Mouse (Mus musculus) ES-Bruce4 (cell line): ENCODE data around the gene Ttc7. TPM values are rescaled to one million over a fixed set of nuclear protein-coding genes. Genes with fewer than 3 reads are reported as not detected.

Source experiments
- H3K27ac ChIP-seq: 2 replicates; pipeline ENCODE4 v1.5.1; 2012; ENCODE audit warnings: low read length, inconsistent platforms; ENCODE audit not compliant: insufficient read depth
- H3K27me3 ChIP-seq: 2 replicates; pipeline ENCODE4 v1.6.1; 2012; ENCODE audit warnings: mild to moderate bottlenecking, low read length, inconsistent platforms; ENCODE audit not compliant: control insufficient read depth, poor library complexity, insufficient read depth, severe bottlenecking
- H3K36me3 ChIP-seq: 2 replicates; pipeline ENCODE4 v1.6.1; 2012; ENCODE audit warnings: inconsistent platforms, mild to moderate bottlenecking, low read length, moderate library complexity; ENCODE audit not compliant: control insufficient read depth, poor library complexity, insufficient read depth, severe bottlenecking
- H3K4me1 ChIP-seq: one replicate; pipeline ENCODE4 v1.8.1; 2011; ENCODE audit warnings: low read length; ENCODE audit not compliant: control insufficient read depth, insufficient read depth
- H3K4me3 ChIP-seq: 2 replicates; pipeline ENCODE4 v1.5.1; 2011; ENCODE audit warnings: low read depth, mild to moderate bottlenecking, low read length
- H3K9ac ChIP-seq: 2 replicates; pipeline ENCODE4 v1.6.1; 2012; ENCODE audit warnings: low read depth, mild to moderate bottlenecking, inconsistent platforms; ENCODE audit not compliant: poor library complexity, severe bottlenecking
- H3K9me3 ChIP-seq: replicated peaks from 2 replicates; pipeline ENCODE4 v1.6.1; 2012; ENCODE audit warnings: mild to moderate bottlenecking, low read length, inconsistent platforms; ENCODE audit not compliant: control insufficient read depth, poor library complexity, insufficient read depth, severe bottlenecking
- CTCF ChIP-seq: IDR thresholded peaks from one replicate; pipeline ENCODE4 v1.8.1; 2011; ENCODE audit warnings: low read depth, low read length
- EP300 ChIP-seq: IDR thresholded peaks from 2 replicates; pipeline ENCODE4 v1.6.1; 2011; ENCODE audit warnings: low read depth, low read length; ENCODE audit not compliant: insufficient read depth
- POLR2A ChIP-seq: IDR thresholded peaks from one replicate; pipeline ENCODE4 v1.8.1; 2011; ENCODE audit warnings: low read length; ENCODE audit not compliant: insufficient read depth
- polyA plus RNA-seq: library from polyadenylated mRNA; stranded (reverse); fragments of >200 nt; gene quantifications from 2 replicates; pipeline ENCODE4 v1.2.4, GENCODE M21; 2011; ENCODE audit warnings: low read depth; ENCODE audit not compliant: missing spikeins, insufficient read depth, insufficient read length

Ttc7 gene
- polyA plus RNA-seq, 1 experiment, result 10.7 TPM

DNA sequence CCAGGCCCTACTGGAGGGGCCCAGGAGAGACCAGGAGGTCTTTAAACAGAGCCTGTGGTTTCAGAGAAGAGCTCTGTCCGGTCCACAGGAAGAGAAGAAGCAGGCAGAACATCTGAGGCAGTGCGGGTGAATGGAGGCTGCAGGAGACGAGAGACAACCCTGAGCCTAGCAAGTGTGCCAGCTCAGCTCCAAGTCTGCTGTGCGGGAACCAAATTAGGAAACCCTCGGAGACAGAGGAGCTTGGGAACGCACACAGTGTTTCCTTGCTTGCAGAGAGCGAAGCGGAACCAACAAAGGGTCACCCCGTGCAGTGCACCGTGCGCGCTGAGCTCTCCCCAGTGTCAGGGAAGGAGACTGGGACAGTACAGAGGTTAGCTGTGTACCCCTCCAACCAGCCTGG lies 54.2 kb downstream of the Ttc7 start:
- TF ChIP-seq EP300, result no peak
- no peak for TF ChIP-seq CTCF
- Histone ChIP-seq H3K27ac (no peak overlapping the region), H3K4me1 (no peaks in the 10 kb centered on the region)

DNA sequence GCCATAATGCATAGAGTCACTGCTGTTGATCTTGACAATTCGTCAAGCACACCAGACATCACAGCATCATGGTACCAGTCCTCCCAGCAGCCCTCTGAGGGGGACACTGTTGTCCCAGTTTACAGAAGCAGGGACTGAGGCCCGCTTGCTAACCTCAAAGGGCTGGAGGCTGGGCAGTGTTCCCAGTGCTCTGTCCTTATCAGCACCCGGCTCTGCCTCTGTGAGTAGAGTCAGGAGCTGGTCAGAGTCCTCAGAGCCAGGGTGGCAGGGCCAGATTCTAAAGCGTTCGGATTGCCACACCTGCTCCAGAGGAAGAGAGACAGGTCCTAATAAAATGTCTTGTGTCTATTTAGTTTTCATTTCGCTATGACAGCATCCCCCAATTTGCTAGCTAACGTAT lies 55.0 kb downstream of the Ttc7 start:
- H3K36me3 ChIP-seq, result no peaks in the 10 kb centered on the region
- H3K9me3 ChIP-seq, result no peaks in the 10 kb centered on the region
- no peak overlapping the region for H3K4me3 ChIP-seq
- TF ChIP-seq POLR2A (no peak), EP300 (no peak), CTCF (no peak)
- no peak overlapping the region for H3K27ac ChIP-seq
- no peaks in the 10 kb centered on the region for H3K4me1 ChIP-seq
- no peaks in the 10 kb centered on the region for H3K27me3 ChIP-seq
- H3K9ac ChIP-seq, result no peak overlapping the region

More for the DNA sequence above, 54.2 kb downstream of the Ttc7 start:
- Histone ChIP-seq H3K9ac (no peak overlapping the region), H3K9me3 (no peaks in the 10 kb centered on the region), H3K27me3 (no peaks in the 10 kb centered on the region), H3K36me3 (no peaks in the 10 kb centered on the region), H3K4me3 (no peak overlapping the region)

DNA sequence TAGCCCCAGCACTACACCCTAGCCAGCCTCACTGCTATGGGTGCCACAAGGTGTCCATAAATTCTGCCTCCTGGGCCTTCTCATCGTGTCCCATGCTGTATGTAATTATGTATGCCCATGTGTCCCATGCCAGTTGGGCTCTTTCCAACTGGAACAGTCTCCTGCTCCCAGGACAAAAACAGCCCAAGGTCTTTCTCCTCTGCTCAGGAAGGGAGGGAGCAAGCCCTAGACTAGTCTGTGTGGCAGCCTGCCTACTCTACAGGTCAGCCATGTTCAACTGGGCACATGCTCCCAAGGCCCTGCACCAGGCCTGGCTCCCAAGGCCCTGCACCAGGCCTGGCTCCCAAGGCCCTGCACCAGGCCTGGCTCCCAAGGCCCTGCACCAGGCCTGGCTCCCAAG lies 56.4 kb downstream of the Ttc7 start:
- no peak overlapping the region for H3K27ac ChIP-seq
- H3K36me3 ChIP-seq, result no peaks in the 10 kb centered on the region
- TF ChIP-seq POLR2A (no peak), EP300 (no peak)
- H3K4me3 ChIP-seq, result no peak overlapping the region
- no peaks in the 10 kb centered on the region for H3K4me1 ChIP-seq
- H3K27me3 ChIP-seq, result no peaks in the 10 kb centered on the region
- no peak overlapping the region for H3K9ac ChIP-seq
- H3K9me3 ChIP-seq, result no peaks in the 10 kb centered on the region

DNA sequence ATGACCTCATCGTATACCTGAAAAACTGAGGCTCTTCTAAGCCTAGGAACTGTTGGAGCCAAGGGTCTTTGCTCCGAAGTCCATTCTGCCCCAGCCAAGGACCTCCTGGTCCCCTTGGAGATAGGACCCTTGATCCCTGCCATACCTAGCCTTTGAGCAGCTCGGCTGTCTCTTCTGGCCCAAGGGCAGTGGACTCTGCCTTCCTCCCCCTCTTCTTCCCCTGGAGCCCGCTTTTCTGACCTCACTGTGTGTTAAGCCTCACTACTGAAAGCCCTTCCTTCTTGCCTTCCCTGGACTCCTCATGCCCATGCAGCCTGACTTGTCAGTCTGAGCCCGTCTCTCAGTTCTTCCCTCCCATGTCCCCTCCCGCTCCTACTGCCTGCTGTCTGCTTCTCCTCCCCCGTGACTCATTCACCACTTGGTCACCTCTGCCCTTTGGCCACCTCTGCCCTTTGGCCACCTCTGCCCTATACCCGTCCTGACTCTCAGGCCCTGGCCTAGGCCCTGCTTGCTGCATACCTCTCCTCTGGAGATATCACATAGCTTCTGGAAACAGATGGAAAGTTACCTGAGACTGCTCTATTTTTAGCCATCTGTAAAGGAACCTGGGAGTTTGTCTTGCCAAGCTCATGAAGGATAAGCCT lies 60.5 kb downstream of the Ttc7 start:
- Histone ChIP-seq H3K9me3 (no peaks in the 10 kb centered on the region), H3K9ac (no peak overlapping the region), H3K27ac (no peak overlapping the region), H3K4me1 (no peaks in the 10 kb centered on the region), H3K27me3 (no peaks in the 10 kb centered on the region), H3K4me3 (no peak overlapping the region), H3K36me3 (no peaks in the 10 kb centered on the region)
- TF ChIP-seq CTCF (no peak), POLR2A (no peak)

DNA sequence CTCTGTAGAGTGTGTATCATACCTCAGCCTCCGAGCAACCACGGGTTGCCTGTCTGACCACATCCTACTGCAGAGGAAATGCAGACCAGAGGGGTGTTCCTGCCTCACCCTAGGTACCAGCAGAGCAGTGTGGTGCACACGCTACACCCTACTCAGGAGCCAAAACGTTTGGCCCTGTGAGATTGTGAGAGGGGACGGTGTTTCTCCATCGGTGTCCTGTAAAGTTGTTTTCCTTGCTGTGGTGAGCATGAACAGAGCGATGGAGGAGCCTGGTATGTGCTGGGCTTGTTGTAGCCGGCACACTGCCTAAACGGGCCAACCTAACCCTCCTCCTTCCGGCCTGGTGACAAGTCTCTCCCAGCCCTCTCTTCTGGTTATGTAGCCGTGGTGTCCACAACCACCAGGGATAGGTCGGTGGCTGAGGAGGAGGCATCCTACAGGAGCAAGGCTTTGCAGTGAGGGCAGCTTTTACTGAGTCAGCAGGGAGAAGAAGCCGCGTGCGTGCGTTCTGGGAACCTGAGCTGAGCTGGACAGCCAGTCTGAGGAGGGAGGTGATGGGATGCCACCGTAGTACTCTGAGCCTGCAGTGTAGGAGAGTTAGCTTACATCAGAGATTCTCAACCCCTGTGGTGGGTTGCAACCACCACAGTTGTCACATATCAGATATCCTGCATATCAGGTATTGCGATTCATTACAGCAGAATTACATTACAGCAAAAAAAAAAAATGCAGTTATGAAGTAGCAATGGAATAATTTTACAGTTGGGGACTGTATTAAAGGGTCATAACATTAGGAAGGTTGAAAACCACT lies 62.0 kb downstream of the Ttc7 start:
- Histone ChIP-seq H3K27ac (no peak overlapping the region), H3K27me3 (no peaks in the 10 kb centered on the region), H3K4me3 (no peak overlapping the region), H3K4me1 (peaks cover 5% of the 10 kb centered on the region), H3K9me3 (no peaks in the 10 kb centered on the region), H3K9ac (no peak overlapping the region), H3K36me3 (no peaks in the 10 kb centered on the region)
- TF ChIP-seq EP300 (no peak), CTCF (no peak), POLR2A (no peak)

DNA sequence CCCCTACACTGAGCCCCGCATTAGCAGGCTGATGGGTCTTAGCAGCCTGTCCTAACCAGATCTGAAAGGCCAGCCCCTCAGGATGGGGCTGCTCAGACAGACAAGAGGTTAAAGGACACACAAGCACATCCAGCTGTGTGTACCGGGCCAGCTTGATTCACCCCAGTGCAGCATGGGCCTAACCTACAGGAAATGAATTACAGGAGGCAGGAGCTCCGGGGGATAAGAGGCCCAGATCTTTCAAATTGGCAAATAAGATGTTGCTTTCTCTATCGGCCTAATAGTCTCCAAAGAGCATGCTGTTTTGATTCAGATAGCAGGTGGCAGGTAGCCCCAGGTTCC lies 62.5 kb downstream of the Ttc7 start:
- Histone ChIP-seq H3K9me3 (no peaks in the 10 kb centered on the region), H3K4me1 (peaks cover 5% of the 10 kb centered on the region)

More for the DNA sequence above, 62.5 kb downstream of the Ttc7 start:
- Histone ChIP-seq H3K4me3 (no peak overlapping the region), H3K36me3 (no peaks in the 10 kb centered on the region), H3K27me3 (no peaks in the 10 kb centered on the region), H3K9ac (no peak overlapping the region), H3K27ac (no peak overlapping the region)
- no peak for TF ChIP-seq POLR2A
- TF ChIP-seq CTCF, result no peak
- no peak for TF ChIP-seq EP300
